Mouse (Mus musculus): ENCODE data around the gene Zcchc2.

Gene Zcchc2

DNA sequence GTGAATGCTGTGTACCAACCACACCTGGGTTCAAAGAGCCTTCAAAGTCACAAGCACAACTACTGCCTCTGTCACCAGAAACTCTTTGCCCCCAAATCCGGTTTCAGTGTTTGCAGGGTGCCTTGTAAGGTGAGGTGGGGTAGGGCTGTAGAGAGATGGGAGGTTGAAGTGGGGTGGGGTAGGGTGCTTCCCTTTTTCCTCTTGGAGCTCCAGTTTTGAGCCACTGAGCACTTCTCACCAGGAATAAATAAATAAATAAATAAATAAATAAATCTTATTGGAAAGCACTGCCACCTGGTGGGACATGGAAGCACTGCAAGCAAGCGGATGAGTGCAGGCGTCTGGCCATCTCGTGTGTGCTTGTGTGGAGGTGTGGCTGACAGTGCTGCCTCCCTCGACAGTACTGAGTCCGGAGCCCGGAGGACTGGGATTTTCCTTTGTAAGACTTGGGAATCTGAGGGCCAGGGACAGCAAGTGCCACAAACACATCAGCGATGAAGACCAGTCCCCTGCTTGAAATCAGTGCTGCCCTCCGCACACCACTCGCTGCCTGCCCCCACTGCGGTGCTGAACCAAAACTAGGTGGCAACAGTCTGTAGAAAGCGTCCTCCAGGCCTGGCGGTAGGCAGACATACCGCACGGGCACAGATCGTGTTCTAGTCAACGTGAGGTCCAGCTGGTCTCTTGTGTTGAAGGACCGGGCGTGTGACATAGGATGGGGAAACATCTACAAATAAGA lies 46.8 kb downstream of the Zcchc2 start:
- peak; percentile 81 for DNase-seq (ENCODE audit: low spot score)

DNA sequence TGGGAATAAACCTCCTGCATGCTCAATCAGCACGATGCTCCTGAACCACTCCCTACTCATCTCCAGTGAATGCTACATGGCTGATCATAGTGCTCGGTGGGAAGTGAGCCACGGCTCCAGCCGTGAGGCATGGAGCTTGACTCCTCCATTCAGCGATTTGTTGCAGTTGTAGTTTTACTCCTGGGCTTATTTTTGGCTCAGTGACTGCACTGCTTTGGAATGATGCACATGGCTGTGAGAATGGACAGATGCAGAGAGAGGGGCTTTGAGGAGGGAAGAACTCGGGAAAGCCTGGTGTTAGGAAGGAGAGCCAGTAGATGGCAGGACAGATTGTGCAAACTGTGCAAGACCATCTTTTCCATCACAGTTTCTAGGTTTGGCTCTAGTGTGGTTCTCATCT lies 49.1 kb downstream of the Zcchc2 start:
- no peak for DNase-seq (ENCODE audit: low spot score)

DNA sequence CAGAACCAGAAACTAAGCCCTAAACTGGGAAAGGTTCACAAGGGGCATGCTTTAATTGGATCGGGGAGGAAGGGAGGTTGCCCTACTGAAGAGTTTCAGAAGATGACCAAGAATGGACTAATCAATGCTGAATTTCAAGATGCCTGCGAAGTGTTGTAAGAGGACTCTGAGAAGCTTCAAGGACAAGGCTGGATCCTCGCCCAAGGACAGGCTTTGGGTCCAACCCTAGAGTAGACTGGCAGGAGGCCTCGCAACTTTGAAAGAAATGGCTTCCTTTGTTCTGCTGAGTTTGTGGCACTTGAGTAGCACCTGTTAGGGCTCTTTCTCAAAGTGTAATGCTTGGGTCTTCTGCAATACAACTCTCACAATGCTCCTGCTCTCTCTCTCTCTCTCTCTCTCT lies 50.1 kb downstream of the Zcchc2 start:
- no peak for DNase-seq (ENCODE audit: low spot score)

DNA sequence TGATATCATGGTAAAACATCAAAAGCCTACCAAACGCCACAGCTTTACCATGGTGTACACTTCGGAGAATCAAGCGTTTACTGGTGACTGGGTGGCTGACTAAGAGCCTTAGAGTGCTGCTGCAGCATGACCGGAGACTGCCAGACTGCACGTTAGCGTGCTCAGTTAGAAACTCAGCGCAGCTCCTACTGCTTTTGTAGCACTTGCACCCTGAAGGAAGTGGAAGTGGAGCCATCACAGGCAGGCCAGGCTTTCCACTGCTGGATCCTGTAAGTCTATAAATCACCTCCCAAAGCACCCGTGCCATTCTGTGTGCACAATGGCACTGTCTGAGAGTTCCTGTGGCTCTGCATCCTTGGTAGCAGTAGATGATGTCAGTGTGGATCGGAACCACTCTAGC lies 52.0 kb downstream of the Zcchc2 start:
- no peak for DNase-seq (ENCODE audit: low spot score)

DNA sequence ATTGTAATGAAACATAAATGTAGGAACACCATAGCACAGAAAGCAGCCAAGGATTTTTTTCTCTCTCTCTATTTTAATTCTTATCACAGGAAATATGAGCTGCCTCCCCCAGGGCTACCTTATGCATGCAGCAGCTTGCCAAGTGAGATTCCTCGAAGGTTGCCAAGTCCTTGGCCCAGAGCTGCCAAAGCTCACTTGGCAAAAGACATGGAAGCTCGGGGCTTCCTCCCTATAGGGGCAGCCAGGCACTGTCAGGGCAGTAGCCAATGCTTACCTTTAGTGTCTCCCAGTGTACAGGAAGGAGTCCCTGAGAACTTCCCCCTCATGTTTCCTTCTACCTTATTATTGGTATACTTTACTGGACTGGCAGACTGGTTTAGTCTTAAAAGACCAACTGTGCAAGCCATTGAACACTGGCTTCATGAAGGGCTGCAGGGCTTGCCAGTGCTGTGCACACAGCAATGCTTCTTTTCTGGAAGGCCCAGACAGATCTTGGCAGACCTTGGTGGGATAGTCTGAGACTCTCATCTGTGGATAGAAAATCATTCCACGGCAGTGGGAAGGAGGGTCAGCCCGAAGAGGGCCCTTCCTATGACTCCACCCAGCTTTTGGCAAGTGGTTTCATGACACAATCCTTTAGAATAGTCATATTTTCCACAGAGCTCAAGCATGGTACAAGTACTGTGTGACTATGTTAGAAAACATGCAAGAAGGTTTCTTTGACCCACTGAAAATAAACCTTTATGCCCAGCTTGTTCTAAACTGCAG lies 53.0 kb downstream of the Zcchc2 start:
- no peak for DNase-seq (ENCODE audit: low spot score)

DNA sequence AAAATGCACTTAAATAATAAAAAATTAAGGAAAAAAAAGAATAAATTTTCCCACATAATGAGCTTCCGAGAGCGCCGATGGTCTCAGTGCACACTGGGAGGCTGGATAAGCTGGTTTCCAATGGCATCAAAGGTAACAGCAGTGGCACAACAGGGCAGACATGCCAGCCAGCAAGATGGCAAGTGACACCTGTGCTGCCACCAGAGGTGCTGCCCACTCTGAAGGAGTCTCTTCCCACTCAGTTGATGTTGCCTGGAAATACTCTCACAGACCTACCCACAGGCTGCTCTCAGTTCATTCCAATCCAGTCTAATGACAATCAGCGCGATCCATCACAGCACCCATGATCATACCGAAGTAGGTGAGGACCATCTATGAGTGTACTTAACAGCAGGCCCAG lies 58.8 kb downstream of the Zcchc2 start:
- DNase-seq (ENCODE audit: low spot score) = no peak

DNA sequence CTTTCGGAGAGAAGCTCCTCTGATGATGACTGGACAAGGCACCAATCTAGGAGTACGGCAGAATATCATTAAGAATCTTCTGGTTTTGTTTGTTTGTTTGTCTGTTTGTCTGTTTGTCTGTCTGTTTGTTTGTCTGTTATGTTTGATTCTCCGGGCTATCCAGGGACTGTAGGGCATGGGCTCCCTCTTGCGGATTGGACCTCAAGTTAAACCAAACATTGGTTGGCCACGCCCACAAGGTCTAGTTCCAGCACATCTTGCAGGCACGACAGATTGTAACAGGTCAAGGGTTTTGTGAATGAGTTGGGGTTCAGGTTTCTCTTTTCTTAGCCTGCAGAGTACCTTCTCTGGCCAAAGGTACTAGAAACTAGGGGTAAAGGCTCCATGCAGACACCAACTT lies 64.8 kb downstream of the Zcchc2 start:
- DNase-seq (ENCODE audit: low spot score) = no peak

DNA sequence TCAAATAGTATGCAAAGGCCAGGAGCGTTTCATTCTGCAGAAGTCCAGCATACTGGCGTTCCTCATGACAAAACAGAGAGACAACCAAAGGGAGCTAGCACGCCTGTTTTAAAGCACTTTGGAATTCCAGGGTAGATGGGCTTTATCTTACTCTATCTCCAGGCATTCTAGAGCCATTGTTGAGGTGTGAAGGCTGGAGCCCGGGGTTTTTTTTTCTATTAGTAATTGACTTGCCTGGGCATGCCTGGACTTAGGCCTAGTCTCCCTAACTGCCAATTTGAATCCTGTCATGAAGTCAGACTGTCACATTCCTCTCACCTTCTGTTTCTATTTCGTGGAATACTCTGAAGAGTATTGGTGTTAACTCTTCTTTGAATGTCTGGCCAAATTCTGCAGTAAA lies 68.1 kb downstream of the Zcchc2 start:
- no peak for DNase-seq (ENCODE audit: low spot score)

DNA sequence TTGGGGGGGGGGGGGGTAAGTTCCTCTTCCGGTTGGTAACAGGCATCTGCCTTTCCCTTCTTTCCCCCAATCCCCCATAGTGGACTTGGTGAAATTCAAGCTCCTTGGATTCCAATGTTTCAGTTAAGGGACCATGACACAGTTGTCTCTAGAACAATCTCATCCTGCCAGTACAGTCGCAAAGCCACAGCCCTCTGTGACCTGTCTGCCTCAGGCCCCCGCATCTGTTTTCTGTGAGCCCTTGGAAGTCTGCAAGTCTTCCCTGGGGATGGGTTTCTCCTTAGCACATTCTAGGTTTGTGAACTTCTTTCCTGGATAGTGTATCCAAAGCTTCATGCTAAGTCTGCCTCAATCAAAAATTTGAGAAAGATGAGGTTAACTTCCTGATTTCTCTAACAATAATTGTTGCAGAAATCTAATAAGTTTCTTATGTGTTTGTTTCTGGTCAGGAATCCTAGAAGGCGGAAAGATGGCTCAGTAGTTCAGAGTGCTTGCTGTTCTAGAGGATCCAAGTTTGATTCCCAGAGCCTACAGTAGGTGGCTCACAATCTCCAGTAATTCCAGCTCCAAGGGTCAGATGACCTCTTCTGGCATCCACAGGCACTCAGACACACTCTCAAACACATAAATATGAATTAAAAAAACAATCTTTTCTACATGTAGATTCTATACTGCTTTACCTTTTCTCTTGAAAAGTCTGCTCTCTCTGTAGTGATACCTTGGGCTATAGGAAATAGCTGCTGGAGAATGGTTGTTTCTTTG lies 69.5 kb downstream of the Zcchc2 start:
- DNase-seq (ENCODE audit: low spot score) = no peak

DNA sequence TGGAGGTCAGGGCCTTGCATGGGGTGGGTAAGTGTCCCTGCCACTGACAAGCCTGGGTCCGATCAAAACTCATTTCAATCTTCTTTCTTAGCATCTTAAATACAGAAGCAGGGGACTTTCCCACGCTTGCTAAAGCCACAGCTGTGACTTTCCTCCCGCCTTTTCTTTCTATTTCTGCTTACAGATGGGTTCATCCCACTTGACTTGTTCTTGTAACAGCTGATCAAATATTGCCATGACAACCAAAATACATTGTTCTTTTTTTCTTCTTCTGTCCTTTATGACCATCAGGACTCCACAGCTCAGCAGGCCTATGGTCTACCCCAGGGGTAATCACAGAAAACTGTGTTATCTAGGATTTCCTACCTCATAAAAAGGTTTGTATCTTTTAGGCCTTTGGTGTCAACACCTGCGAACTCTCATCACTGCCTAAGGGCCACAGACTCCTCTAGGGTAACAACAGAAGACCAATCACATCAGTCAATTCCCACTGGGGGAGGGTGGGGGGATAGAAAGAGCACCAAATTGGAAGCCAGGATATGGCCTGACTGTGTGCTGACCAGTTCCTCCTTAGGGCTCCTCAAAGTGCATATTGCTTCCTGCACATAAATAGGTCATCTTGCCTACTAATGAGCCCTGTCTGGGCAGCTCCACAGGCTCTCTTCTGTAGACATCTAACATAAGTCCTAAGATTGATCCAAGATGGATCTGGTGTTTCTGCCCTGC lies 71.1 kb downstream of the Zcchc2 start:
- no peak for DNase-seq (ENCODE audit: low spot score)

DNA sequence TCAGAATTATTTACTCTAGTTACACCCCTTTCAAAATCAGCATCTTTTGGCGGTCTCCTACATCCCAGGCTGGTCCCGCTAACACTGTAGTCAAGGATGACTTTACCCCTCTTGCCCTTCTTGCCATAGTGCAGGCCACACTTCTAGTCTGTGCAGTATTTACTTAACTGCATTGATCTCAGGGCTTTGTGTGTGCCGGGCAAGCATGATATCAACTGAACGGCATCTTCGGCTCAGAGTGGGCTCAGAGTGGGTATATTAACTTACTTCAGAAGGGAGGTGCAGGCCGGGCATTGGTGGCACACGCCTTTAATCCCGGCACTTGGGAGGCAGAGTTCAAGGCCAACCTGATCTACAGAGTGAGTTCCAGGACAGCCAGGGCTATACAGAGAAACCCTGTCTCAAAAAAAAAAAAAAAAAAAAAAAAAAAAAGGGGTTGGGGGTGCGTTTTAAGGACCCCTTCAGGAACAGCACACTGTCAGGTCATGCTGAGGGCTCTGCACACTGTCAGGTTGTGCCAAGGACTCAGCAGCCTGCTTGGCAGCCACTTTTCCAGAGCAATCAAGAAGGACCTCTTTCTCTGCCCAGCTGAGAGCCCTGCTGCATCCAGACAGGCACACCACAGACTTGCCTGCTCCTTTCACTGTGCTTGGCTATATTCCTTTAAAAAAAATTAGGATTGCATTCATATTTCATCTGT lies 72.8 kb downstream of the Zcchc2 start:
- no peak for DNase-seq (ENCODE audit: low spot score)

DNA sequence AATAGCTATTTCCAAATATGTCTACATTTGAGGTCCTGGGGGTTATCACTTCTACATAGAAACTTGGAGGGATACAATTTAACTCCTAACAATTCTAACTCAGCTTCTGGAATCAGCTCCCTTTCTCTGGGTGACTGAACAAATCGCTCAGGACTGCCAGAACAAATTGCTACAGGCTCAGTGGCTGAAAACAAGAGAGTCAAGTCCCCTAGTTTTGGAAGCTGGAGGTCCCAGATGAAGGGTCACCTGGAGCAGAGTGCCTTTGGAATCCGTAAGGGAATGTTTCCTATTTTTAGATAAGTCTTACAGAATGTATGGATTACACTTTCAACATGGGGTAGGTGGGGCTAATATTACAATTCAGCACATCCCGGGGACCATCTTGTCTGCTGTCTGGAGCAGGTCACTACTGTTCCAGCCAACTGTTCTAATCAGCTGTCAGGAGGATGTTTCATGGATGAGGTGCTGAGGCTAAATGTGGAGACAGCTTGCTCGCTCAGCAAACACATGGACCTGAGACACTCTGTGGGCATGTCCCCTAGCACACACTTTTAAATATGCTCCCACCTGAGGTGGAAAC lies 73.5 kb downstream of the Zcchc2 start:
- no peak for DNase-seq (ENCODE audit: low spot score)

DNA sequence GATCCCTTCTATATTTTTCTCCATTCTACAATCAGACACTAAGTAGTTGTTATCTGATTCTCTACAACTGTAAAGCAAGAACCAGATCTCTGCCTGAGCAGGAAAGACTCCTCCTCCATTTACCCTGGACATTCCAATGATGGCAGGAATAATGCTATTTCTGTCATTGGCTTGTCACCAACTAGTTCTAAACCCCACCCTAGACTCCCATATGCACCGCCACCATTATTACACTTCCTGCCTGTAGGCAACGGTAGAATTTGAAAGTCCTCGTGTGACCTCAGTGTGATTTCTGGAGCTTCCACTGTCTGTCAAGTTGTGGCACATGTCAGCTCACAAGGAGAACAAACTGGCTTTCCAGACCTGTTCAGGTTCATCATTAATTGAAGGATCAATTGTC lies 74.1 kb downstream of the Zcchc2 start:
- DNase-seq (ENCODE audit: low spot score) = no peak

DNA sequence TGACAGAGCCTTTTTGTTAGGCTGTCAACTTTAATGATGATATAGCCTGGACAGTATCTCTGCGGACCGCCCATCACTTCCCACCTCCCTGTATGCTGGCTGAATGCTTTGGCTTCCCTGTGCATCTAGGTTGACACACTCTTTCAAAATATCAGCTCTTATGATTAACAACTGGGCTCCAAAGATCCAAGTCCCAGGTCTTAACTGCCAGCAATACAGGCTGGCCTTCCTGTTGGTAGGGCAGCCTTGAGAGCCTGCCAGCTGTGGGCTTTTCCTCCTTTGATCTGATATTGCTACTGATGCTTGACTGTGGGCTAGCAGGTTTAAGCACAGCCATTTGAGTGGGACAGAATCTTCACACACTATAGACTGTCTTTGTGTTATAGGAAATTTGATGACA lies 74.5 kb downstream of the Zcchc2 start:
- DNase-seq (ENCODE audit: low spot score) = no peak

DNA sequence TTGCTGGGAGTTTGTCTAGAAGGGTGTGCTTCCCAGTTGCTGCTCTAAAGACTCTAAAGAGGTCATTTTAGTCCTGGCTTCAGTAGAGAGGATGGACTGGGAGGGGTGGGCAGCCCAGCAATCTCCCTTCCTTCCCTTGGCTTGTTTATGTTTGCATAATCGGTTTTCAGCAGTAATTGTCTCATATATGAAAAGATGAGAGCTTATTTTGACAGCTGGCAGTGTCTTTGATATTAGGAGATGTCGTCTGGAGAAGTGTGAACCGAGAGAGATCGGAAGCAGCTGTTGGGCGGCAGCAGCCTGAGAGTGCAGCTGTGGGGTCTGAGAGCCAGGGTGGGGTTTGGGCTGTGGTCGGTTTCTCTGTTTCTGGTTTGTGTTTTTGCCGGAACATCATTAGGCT lies 75.5 kb downstream of the Zcchc2 start:
- no peak for DNase-seq (ENCODE audit: low spot score)

DNA sequence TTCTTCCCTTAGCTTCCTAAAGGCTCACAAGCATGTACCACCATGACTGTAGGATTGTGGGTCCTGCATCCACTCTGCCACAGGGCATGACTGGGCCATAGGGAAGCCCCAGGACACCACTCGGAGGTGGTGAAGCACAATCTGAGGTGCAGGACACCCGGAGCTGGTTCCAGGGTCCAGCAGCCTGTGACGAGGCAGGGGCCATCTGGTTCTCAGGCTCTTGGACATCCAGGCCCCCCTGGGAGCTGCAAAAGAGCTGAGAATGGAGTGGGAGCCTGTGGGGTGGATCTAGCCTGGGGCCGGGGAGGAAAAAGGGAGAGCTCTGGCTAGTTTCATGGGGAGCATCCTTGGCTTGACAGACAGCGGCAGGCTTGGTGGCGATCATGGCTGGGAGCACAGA lies 77.1 kb downstream of the Zcchc2 start:
- no peak for DNase-seq (ENCODE audit: low spot score)

DNA sequence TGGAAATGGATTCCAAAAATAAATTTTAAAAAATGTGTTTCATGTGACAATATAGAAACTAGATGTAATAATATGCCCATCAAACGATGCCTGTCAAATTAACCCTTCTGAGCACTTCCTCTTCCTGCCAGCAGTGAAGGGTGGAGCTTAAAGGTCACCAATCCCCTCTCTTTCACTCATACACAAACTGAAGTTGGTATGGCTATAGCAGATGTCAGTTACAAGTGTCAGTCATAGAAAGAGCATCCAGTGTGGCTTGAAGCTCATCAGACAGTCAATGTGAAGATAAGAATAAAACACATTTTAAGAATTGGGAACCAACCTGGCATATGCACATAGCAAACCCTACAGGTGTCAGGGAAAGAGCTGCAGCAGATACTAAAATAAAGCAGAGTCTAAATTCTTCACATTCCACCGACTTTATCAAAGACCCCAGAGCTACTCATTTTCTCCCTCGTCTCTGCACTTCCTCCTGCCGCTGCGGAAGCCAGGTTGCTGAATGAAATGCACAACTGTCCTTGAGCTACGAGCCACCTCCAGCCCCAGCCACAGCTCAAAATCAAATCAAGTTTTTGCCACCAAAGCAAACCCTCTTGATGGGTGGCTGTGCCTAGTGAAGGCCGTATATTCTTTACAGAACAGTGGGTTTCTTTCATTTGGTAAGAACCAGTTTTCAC lies 79.8 kb downstream of the Zcchc2 start:
- DNase-seq (ENCODE audit: low spot score) = no peak

DNA sequence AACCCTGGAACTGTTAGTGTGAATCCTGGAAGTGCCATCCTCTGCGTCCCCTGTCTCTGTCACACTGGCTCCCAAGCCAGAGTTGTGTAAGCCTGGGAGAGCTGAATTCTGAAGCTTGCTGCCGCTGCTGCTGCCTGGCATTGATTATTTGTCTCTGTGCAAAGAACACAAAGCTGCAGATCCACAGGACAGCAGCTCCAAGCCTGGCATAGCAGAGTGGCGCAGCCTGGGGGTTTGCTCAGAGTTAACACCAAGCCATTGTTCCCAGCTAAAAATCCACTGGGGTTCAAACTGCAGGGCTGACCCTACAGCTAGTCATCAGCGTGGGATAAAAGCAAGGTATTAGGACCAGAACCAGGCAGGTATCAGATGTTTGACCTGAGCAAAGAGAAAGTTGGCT lies 80.6 kb downstream of the Zcchc2 start:
- no peak for DNase-seq (ENCODE audit: low spot score)

DNA sequence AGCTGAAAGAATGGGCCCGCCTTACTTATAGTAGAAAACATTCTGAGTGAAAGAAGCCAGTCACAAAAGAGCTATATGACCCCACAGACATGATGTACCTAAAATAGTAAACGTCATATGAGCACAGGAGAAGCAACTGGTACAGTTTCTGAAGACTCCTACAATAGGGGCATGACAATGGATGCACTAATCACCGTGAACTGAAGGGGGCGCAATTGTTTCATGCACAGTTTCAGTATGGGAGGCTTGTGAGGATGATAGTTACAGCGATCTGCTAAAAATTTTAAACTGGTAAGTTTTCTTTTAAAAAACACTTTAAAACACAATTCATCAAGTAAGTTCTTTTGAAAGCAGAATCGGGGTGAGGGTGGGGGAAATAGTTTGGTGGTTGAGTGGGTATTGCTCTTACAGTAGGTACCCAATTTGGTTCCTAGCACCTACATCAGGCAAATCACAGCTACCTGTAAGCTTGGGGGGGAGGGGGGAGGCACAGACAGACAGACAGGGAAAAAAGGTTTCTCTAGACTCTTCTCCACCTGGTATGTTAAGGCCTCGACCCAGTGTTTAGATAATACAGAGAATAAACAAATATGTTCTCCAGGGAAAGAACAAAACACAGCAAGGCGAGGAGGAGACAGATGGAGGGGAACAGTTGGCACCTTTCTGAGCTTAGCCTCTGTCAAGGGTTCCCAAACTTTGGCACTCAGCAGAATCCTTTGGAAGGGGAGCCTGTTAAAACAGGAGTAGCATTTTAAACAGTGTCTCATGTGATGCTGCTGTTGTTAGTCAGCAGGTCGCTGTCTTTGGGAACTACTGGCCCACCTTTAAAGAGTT lies 81.2 kb downstream of the Zcchc2 start:
- peak; percentile 93 for DNase-seq (ENCODE audit: low spot score)

DNA sequence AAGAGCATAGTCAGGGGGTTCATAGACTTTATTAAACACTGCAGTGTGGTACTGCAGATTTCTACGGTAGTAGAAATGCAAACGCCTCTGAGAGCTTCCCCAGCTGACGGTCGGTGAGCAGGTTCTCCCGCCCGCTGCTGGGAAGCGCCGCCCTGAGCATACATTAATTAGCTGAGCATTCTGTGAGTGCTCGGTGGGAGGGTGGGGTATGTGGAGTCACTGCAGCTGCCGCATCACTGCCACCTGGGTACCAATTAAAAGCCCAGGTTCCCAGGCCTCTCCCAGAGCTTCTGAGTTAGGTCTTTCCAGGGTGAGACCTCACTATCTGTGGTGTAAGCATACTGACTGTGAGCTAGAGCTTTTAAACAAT lies 81.8 kb downstream of the Zcchc2 start:
- DNase-seq (ENCODE audit: low spot score) = no peak

Data from layer of hippocampus, adult 11-12 months (tissue).